Comparison of ENCODE assay signal across 24 mouse cellular contexts in genomic region chr13:34641066-34641465, GRCm38 (mm10). TPM values are rescaled to one million over a fixed set of nuclear protein-coding genes. Genes with fewer than 3 reads are reported as not detected.
A peak's percentile ranks its signal among the peaks of the same experiment; 100 is the strongest.
DNase-seq lines count a peak whose midpoint lies in the region; ATAC-seq and TF ChIP-seq lines count a peak whose summit lies in the region.
"Had no signal": no experiment of that assay in that cellular context is flagged by ENCODE, and none has a peak within 500 bp of the region (broad histone marks: within the 10 kb centered on the region; RNA-seq: fewer than 3 reads in every experiment).

No protein-coding gene starts in this region.

- H3K36me3 ChIP-seq in heart, embryonic 11.5 days (ENCODE audit: control insufficient read depth, insufficient read depth, low read length) = no peaks in the 10 kb centered on the region
- H3K36me3 ChIP-seq: embryonic facial prominence, embryonic 10.5 days; embryonic facial prominence, embryonic 12.5 days; forebrain, embryonic 15.5 days; G1E had no signal

- no peak overlapping the region for H3K4me3 ChIP-seq in heart, embryonic 11.5 days (ENCODE audit: low read depth, low read length)
- H3K4me3 ChIP-seq: embryonic facial prominence, embryonic 10.5 days; embryonic facial prominence, embryonic 12.5 days; forebrain, embryonic 13.5 days; forebrain, embryonic 15.5 days had no signal

- no peak overlapping the region for H3K27ac ChIP-seq in heart, embryonic 11.5 days (ENCODE audit: low read depth, low read length)
- H3K27ac ChIP-seq: embryonic facial prominence, embryonic 10.5 days; embryonic facial prominence, embryonic 12.5 days; forebrain, embryonic 13.5 days; forebrain, embryonic 15.5 days had no signal

- CTCF ChIA-PET in Patski (lab: Charles Lee) = interaction anchor here (1.6 to 4.4 kb wide), 2 partner anchors 153 to 222 kb away, joined by 7 to 45 read pairs; no protein-coding TSS in a partner anchor

- POLR2A ChIA-PET in Patski (lab: Charles Lee) = interaction anchor here (0.6 kb wide), 1 partner anchor 462 kb away, joined by 3 read pairs; no protein-coding TSS in a partner anchor

- H3K4me1 ChIP-seq in heart, embryonic 11.5 days (ENCODE audit: control insufficient read depth, insufficient read depth, low read length) = no peaks in the 10 kb centered on the region
- H3K4me1 ChIP-seq: embryonic facial prominence, embryonic 12.5 days; forebrain, embryonic 13.5 days had no signal

- peak; percentile 86 for DNase-seq in heart, adult 11 months
- DNase-seq in 3134 (ENCODE audit: extremely low read depth, insufficient read length, low spot score) (peak; percentile 71), Patski (ENCODE audit: low read depth, low spot score) (no peak)
- DNase-seq in Muller cell, postnatal 12 days (ENCODE audit: inconsistent ontology term) = peak; percentile 48
- DNase-seq in gastrocnemius, adult 18-20 months (ENCODE audit: low spot score) = no peak
- DNase-seq in cerebellum, postnatal 25 days = no peak
- DNase-seq: adrenal gland, adult 2 months; adrenal gland, postnatal 10 days; adrenal gland, postnatal 25 days; B cell, adult 2 months; cerebellum, adult 11 months; cerebellum, adult 18-20 months; cerebellum, adult 8-10 months; cerebellum, adult 9-11 months; cerebellum, postnatal 14 days; forebrain, postnatal 0 days had no signal

- no peak for TF ChIP-seq CTCF in Patski (IDR thresholded peaks at IDR 0.05)

- no peaks in the 10 kb centered on the region for H3K27me3 ChIP-seq in heart, embryonic 11.5 days (ENCODE audit: control insufficient read depth, insufficient read depth, low read length)
- no peaks in the 10 kb centered on the region for H3K27me3 ChIP-seq in Patski
- H3K27me3 ChIP-seq: CH12.LX; embryonic facial prominence, embryonic 12.5 days; forebrain, embryonic 15.5 days had no signal

- ATAC-seq in heart, embryonic 11.5 days (replicated peaks; ENCODE audit: insufficient number of reproducible peaks, low FRiP score, low TSS enrichment) = no peak
- ATAC-seq in Patski = peak; percentile 70
- ATAC-seq: CD4-positive, CD25-positive, alpha-beta regulatory T cell, adult 4 months; forebrain, embryonic 13.5 days; forebrain, embryonic 15.5 days; forebrain, postnatal 0 days had no signal

- H3K9ac ChIP-seq in heart, embryonic 11.5 days (ENCODE audit: low read depth, low read length) = no peak overlapping the region
- H3K9ac ChIP-seq: embryonic facial prominence, embryonic 12.5 days; forebrain, embryonic 13.5 days; forebrain, embryonic 15.5 days; forebrain, postnatal 0 days had no signal

- WGBS in heart, embryonic 11.5 days (ENCODE audit: insufficient replicate concordance) = 61% methylated on average over 2 of the region's 2 CpGs

- in situ Hi-C loops in Patski (cut with MboI; ENCODE audit: low pct_unique_long_range_greater_than_20kb) = loop anchor here (5.0 kb wide), 1 partner anchor 221 kb away; no protein-coding TSS in a partner anchor

- no peaks in the 10 kb centered on the region for H3K9me3 ChIP-seq in heart, embryonic 11.5 days (replicated peaks; ENCODE audit: control insufficient read depth, low read length)
- H3K9me3 ChIP-seq: embryonic facial prominence, embryonic 10.5 days; embryonic facial prominence, embryonic 12.5 days; forebrain, embryonic 13.5 days; forebrain, embryonic 15.5 days; G1E had no signal

- no peak overlapping the region for H3K4me2 ChIP-seq in heart, embryonic 11.5 days
- H3K4me2 ChIP-seq: embryonic facial prominence, embryonic 12.5 days; forebrain, embryonic 13.5 days; forebrain, embryonic 15.5 days had no signal

RNA-seq across cellular contexts. Expression of gene Pxdc1, which starts 12.2 kb away (rescaled TPM):
- 14.4 and 16.6 TPM in 2 replicates for polyA plus RNA-seq in heart, embryonic 11.5 days (2014; fragmentation: Nextera tagmentation; extraction: Ambion mirVana)
- polyA plus RNA-seq in Patski (2021) = 57.2 TPM
- 1 to 10 TPM; 4.6 to 7.2 TPM for total RNA-seq in gastrocnemius, adult 18-20 months (2021)
- total RNA-seq: CH12.LX had no signal
- polyA plus RNA-seq: G1E had no signal

Comparison
In these comparisons a context has a peak if more than half of its experiments do, and no peak if none do; other contexts are left out.
1. DNase-seq: peak in heart, adult 11 months (single experiment), 3134 (single experiment) and Muller cell, postnatal 12 days (single experiment); none in Patski (single experiment), gastrocnemius, adult 18-20 months (single experiment) and cerebellum, postnatal 25 days (0 of 2).